Mouse (Mus musculus) testis, adult 2 months (tissue): Measurements from ENCODE around the gene Fcgr1. TPM values are rescaled to one million over a fixed set of nuclear protein-coding genes. Genes with fewer than 3 reads are reported as not detected.

Source experiments
- H3K27ac ChIP-seq: fragments of 200-500 bp; 2 replicates; pipeline ENCODE4 v1.5.1; 2012; ENCODE audit warnings: low read depth, low read length; ENCODE audit not compliant: control insufficient read depth, insufficient read depth
- H3K27me3 ChIP-seq: fragments of 200-500 bp; 2 replicates; pipeline ENCODE4 v1.6.1; 2012; ENCODE audit warnings: mild to moderate bottlenecking, low read length, moderate library complexity; ENCODE audit not compliant: control insufficient read depth, insufficient read depth
- H3K36me3 ChIP-seq: fragments of 200-500 bp; 2 replicates; pipeline ENCODE4 v1.6.1; 2012; ENCODE audit warnings: mild to moderate bottlenecking, low read length; ENCODE audit not compliant: control insufficient read depth, insufficient read depth
- H3K4me1 ChIP-seq: fragments of 200-500 bp; 2 replicates; pipeline ENCODE4 v1.6.1; 2012; ENCODE audit warnings: low read length; ENCODE audit not compliant: control insufficient read depth, insufficient read depth
- H3K4me3 ChIP-seq: fragments of 200-500 bp; 2 replicates; pipeline ENCODE4 v1.5.1; 2012; ENCODE audit warnings: low read depth, mild to moderate bottlenecking, low read length, moderate library complexity, mixed read lengths; ENCODE audit not compliant: control insufficient read depth
- CTCF ChIP-seq: fragments of 200-500 bp; IDR thresholded peaks from 2 replicates; pipeline ENCODE4 v1.5.1; 2012; ENCODE audit warnings: low read depth, mild to moderate bottlenecking, inconsistent platforms, low read length, moderate library complexity; ENCODE audit not compliant: control insufficient read depth, insufficient read depth, insufficient replicate concordance
- POLR2A ChIP-seq: fragments of 200-500 bp; IDR thresholded peaks from 2 replicates; pipeline ENCODE4 v1.6.1; 2012; ENCODE audit warnings: low read depth, mild to moderate bottlenecking, inconsistent platforms, low read length, moderate library complexity; ENCODE audit not compliant: control insufficient read depth
- polyA plus RNA-seq: library from polyadenylated mRNA; depleted of rRNA; stranded (reverse); fragments of >200 nt; gene quantifications from 2 replicates; pipeline ENCODE4 v1.2.3, GENCODE M21; 2012

The Fcgr1 gene
- polyA plus RNA-seq, 1 experiment, result 0.19 TPM

DNA sequence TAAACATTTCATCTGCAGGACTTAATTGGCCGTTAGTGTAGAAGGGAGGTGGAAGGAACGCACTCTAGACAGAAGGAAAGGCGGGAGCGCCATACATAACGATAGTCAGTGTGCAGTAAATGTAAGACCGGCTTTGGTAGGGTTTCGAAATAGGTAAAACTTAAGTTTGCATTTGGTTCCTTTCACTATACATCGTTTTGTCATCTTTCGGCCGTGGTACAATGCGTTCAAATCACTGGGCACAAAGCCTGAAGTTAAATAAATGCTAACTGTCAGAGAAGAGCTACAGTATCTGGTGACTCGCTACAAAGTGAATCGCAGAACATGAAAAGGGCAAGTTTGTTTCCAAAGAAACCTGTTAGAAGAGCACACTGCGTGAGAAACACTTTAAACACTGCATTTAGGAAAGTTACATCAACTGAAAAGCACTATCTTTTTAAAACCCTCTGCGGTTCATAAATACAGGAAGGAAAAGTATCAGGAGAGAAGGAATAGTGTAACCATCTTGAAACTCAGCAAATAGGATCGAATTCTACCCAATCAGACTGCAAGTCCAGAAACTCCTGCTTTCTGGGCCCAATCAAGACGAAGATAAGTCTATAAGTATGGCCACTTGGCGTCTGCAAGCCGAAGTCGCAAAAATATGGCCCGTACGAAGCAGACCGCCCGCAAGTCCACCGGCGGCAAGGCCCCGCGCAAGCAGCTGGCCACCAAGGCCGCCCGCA is 25.6 kb downstream of the Fcgr1 start, which contains the start of gene Hist2h3b:
Gene Hist2h3b, plus strand, starts transcription at position 604 of the 725 bp plus-strand sequence.
- Histone ChIP-seq H3K27me3 (no peaks in the 10 kb centered on the region; the same call in 1 of the 2 replicates), H3K36me3 (no peaks in the 10 kb centered on the region), H3K4me1 (peaks cover 16% of the 10 kb centered on the region), H3K4me3 (peak within 1 kb of the TSS; percentile 83), H3K27ac (peak within 1 kb of the TSS; percentile 82)
- TF ChIP-seq CTCF (no peak), POLR2A (peak; percentile 60; the same call in 1 of the 2 replicates)

DNA sequence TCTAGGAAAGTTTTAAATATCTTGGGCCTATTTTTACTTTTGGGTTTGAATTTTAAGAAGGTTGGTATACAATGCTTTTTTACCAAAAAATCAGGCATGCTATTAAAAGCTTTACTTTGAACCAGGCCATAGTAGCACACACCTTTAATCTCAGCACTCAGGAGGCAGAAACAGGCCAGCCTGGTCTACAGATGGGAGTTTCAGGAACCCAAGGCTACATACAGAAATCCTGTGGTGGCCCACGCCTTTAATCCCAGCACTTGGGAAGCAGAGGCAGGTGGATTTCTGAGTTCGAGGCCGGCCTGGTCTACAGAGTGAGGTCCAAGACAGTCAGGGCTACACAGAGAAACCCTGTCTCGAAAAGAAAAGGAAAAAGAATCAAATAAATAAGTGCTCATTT is 26.2 kb downstream of the Fcgr1 start:
- no peaks in the 10 kb centered on the region for H3K36me3 ChIP-seq
- TF ChIP-seq POLR2A (no peak), CTCF (no peak)
- no peaks in the 10 kb centered on the region; the same call in 1 of the 2 replicates for H3K27me3 ChIP-seq
- no peak overlapping the region for H3K4me3 ChIP-seq
- H3K4me1 ChIP-seq, result peaks cover 16% of the 10 kb centered on the region
- H3K27ac ChIP-seq, result no peak overlapping the region; the same call in 1 of the 2 replicates

DNA sequence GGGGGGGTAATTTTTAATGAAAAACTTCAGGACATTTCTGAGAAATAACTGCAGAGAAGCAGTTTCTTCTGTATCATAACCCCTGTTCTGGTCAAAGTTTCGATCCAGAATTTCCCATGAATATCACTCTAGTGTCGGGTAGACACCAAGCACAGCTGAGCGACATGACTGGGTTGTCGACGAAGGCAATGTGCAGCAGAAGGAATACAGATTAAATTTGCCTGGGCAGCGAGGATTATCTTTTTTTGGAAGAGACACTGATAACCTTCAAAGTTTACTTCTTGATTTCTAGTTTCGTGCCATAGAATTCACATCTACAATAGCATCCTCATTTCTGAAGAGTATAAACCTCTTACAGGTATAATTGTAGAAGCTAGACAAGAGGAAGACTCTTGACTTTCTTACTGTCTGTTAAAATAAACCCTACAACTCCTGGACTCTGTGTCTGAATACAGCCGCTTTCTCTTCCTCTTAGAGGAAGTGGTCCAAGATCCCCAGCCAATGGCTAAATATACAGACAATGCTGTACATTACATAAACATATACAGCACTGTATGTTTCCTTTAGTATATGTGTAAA is 27.5 kb downstream of the Fcgr1 start:
- H3K27ac ChIP-seq, result no peak overlapping the region

DNA sequence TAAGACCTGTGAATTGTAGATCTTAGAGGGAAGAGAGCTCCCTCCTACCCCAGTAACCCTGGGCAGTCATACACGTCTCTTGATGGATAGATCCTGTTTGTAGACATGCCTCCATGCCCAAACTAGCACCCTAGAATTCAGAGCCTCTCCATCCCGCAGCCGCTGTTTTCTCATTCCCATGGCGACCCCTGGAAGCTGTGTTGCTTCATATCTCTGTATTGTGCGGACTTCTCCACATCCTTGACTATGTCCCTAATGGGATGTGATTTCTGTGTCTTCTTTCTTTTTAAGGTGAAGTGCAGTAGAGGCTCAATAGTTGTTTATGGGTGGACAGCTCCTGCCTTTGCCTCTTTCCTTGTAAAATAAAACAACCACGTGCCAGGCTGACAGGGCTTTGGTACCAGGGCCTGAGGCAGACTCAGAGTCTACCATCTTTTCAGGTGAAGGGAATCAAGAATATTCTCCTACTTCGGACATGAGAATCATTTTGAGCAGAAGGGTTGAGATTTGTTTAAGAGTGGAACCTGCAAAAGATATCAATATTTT is 29.3 kb downstream of the Fcgr1 start:
- TF ChIP-seq POLR2A, result no peak
- no peak for TF ChIP-seq CTCF
- Histone ChIP-seq H3K4me3 (no peak overlapping the region), H3K27ac (no peak overlapping the region), H3K36me3 (no peaks in the 10 kb centered on the region), H3K27me3 (no peaks in the 10 kb centered on the region; the same call in 1 of the 2 replicates), H3K4me1 (peaks cover 12% of the 10 kb centered on the region)

More for the DNA sequence above, 27.5 kb downstream of the Fcgr1 start:
- Histone ChIP-seq H3K27me3 (no peaks in the 10 kb centered on the region; the same call in 1 of the 2 replicates), H3K4me3 (no peak overlapping the region), H3K36me3 (no peaks in the 10 kb centered on the region), H3K4me1 (peaks cover 17% of the 10 kb centered on the region)
- TF ChIP-seq POLR2A (no peak), CTCF (no peak)

DNA sequence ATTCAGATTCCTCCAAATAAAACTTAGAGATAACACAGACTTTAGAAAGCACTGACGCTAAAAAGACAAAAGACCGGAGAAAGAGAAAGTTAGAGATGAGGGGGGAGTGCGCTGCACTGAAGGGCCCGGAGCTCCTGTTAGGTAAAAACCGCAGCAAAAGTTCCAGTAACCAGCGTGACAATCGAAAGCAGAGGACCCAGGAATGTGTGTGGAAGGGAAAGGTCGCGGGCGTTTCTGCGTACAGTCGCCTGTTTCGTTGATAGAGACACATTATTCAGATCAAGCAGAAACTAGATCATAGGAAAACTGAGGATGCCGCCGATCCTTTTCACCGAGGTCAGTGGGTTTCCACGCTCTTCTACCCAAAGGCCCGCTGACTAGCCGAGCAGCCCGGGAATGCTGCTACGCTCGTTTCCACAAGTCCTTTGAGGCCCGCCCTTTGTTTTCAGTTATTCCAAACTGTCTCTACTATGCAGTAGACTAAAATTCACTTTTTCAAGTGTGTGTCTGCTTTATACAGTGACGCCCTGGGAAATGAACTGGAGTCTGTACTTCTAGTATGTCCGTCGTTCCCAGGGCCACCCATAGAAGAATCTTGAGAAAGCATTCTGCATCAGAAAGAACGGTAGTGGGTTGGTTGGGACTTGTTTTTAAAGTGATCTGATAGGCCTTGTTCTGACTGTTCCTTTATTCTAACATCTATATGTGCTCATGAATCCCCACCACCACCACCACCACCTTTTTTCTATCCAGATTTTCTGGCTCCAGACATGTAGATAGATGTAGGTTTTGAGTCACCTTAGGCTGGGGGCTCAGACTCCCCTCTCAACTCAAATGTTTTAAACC is 30.0 kb downstream of the Fcgr1 start:
- H3K36me3 ChIP-seq, result no peaks in the 10 kb centered on the region
- H3K27ac ChIP-seq, result peak overlapping the region; percentile 51
- no peaks in the 10 kb centered on the region; the same call in 1 of the 2 replicates for H3K27me3 ChIP-seq
- H3K4me3 ChIP-seq, result peak overlapping the region; percentile 51
- peaks cover 9% of the 10 kb centered on the region for H3K4me1 ChIP-seq
- no peak for TF ChIP-seq CTCF
- TF ChIP-seq POLR2A, result no peak

DNA sequence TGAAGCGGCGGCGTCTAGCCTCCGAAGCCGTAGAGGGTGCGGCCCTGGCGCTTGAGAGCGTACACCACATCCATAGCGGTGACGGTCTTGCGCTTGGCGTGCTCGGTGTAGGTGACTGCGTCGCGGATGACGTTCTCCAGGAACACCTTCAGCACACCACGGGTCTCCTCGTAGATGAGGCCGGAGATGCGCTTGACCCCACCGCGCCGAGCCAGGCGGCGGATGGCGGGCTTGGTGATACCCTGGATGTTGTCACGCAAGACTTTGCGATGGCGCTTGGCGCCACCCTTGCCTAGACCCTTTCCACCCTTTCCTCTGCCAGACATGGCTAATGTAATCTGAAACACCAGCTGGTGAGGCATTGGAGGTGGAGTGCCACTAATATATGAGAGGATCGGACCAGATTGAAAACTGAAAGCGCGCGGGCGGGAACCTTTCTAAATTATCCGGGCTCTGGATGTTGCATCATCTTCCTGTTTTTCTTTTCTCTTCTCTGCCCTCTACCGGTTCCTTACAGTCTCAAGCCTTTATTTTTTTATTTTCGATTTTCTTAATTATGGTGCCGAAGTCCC is 30.7 kb downstream of the Fcgr1 start, which contains the start of gene Hist2h4:
Gene Hist2h4, minus strand, starts transcription at position 333 of the 572 bp plus-strand sequence.
- Histone ChIP-seq H3K27me3 (no peaks in the 10 kb centered on the region; the same call in 1 of the 2 replicates), H3K4me3 (peak within 1 kb of the TSS; percentile 87), H3K4me1 (peaks cover 6% of the 10 kb centered on the region), H3K27ac (peak within 1 kb of the TSS; percentile 83), H3K36me3 (no peaks in the 10 kb centered on the region)
- TF ChIP-seq POLR2A (peak; percentile 74; the same call in 1 of the 2 replicates), CTCF (no peak)
